Mouse (Mus musculus) kidney, adult 2 months (tissue): ENCODE results near the gene Hdhd5. TPM values are rescaled to one million over a fixed set of nuclear protein-coding genes. Genes with fewer than 3 reads are reported as not detected.

Experiments used
- DNase-seq: peaks from one replicate; pipeline ENCODE4 v3.0.0; 2021
- H3K27ac ChIP-seq: fragments of 200-500 bp; 2 replicates; pipeline ENCODE4 v1.5.1; 2012; ENCODE audit warnings: low read depth, low read length, control low read depth, inconsistent platforms; ENCODE audit not compliant: insufficient read depth
- H3K27me3 ChIP-seq: fragments of 200-500 bp; replicated peaks from 2 replicates; pipeline ENCODE4 v1.6.1; 2012; ENCODE audit warnings: mild to moderate bottlenecking, moderate library complexity, low read length, inconsistent platforms; ENCODE audit not compliant: control insufficient read depth, insufficient read depth
- H3K36me3 ChIP-seq: fragments of 200-500 bp; 2 replicates; pipeline ENCODE4 v1.6.1; 2012; ENCODE audit warnings: mild to moderate bottlenecking, moderate library complexity, low read length, inconsistent platforms; ENCODE audit not compliant: control insufficient read depth, insufficient read depth
- H3K4me1 ChIP-seq: fragments of 200-500 bp; 2 replicates; pipeline ENCODE4 v1.6.1; 2011; ENCODE audit warnings: low read length; ENCODE audit not compliant: control insufficient read depth, insufficient read depth
- H3K4me3 ChIP-seq: fragments of 200-500 bp; 2 replicates; pipeline ENCODE4 v1.5.1; 2011; ENCODE audit warnings: mild to moderate bottlenecking, low read depth, low read length, control low read depth; ENCODE audit not compliant: insufficient read depth
- CTCF ChIP-seq: fragments of 200-500 bp; conservative IDR thresholded peaks from 2 replicates; pipeline ENCODE4 v1.5.1; 2011; ENCODE audit warnings: low read depth, mild to moderate bottlenecking, control low read depth, low read length, moderate library complexity, mixed read lengths; ENCODE audit not compliant: insufficient read depth, insufficient read length
- POLR2A ChIP-seq: fragments of 200-500 bp; IDR thresholded peaks from one replicate; pipeline ENCODE4 v1.6.1; 2011; ENCODE audit warnings: low read depth, low read length, control low read depth
- WGBS: fragments of 180-500 bp; shearing (Covaris S2); methylation state at CpG from one replicate; pipeline ENCODE4 v1.1.7; 2018; 5-methylcytosine and 5-hydroxymethylcytosine counted together
- polyA plus RNA-seq: library from polyadenylated mRNA; depleted of rRNA; stranded (reverse); fragments of >200 nt; gene quantifications from 2 replicates; pipeline ENCODE4 v1.2.3, GENCODE M21; 2012

Hdhd5 gene
- polyA plus RNA-seq, 1 experiment, result 36.1 TPM

DNA sequence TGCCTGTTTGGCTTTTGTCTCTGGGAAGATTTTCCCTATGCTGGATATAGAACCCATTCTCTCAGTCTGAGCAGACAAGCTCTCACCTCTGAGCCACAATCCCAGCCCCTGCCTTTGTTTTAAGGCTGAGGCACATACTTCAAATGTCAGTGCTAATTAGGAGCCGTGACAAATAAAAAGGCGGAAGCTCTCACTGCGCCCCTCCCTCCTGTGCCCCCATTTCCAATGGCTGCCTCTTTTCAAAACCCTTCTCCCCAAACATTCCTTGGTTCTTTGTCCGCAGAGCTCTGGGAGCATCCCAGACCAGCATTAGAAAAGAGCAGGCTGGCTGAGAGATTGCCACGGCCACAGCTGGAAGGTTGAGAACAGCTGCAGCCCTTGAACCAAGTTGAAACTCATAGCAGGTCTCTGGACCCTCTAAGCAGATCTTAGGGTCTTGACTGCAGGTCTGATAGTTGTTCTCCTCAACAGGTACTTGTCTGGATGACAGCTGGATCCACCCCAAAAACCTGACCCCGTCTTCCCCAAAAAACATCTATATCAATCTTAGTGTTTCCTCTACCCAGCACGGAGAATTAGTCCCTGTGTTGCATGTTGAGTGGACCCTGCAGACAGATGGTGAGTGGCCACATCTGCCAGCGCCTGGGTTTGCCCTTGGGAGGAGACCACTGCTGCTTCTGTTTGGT is 58.5 kb downstream of the Hdhd5 start:
- Histone ChIP-seq H3K36me3 (no peaks in the 10 kb centered on the region), H3K4me1 (no peaks in the 10 kb centered on the region; the same call in 1 of the 2 replicates), H3K4me3 (no peak overlapping the region), H3K27me3 (no peaks in the 10 kb centered on the region), H3K27ac (no peak overlapping the region)
- DNase-seq, result no peak
- 68% methylated on average over 8 of the region's 8 CpGs for WGBS
- no peak for TF ChIP-seq CTCF
- no peak for TF ChIP-seq POLR2A

DNA sequence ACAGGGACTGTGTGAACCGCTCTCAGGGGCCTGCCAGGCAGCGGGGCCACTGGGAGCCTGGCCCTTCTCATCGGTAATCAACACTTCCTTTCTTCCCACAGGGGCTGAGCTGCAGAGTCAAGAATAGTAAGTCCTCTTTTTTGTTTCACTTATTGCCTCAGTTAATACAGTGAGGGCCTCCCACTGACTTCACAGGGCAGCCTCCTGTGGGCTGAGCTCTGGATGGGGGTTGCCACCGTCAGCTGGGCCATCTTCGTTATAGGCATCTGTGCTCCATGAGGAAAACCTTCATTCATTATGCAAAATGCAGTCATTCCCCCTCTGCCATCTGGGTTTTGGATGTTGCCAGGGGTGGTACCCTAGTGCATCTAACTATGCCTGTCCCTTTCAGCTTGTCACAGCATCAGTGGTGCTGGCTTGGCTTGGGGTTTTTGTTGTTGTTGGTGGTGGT is 59.1 kb downstream of the Hdhd5 start:
- H3K27ac ChIP-seq, result no peak overlapping the region
- no peaks in the 10 kb centered on the region for H3K36me3 ChIP-seq
- no peak for TF ChIP-seq CTCF
- no peak for TF ChIP-seq POLR2A
- peaks cover 2% of the 10 kb centered on the region for H3K4me1 ChIP-seq
- DNase-seq, result no peak
- 69% methylated on average over 5 of the region's 5 CpGs for WGBS
- H3K27me3 ChIP-seq, result no peaks in the 10 kb centered on the region
- no peak overlapping the region for H3K4me3 ChIP-seq

DNA sequence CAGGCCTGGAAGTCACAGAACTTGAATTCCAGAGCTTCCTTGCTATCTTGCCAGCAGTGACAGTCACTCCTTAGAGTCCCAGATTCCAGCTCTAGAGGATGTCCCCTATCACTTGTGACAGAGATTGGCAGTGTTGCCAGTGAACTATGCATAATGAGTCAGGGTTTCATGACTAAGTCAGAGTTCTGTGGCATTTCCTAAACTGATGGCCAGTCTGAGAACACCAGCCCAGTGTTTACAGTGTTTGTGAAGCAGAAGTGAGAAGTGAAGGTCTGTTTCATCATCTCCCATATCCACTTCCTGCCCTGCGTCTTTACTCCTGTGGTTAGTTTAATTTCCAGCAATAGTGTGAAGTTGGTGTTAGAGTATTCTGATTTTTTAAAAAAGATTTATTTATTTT is 60.5 kb downstream of the Hdhd5 start:
- H3K27ac ChIP-seq, result no peak overlapping the region
- peaks cover 11% of the 10 kb centered on the region for H3K4me1 ChIP-seq
- no peaks in the 10 kb centered on the region for H3K36me3 ChIP-seq
- DNase-seq, result no peak
- H3K27me3 ChIP-seq, result no peaks in the 10 kb centered on the region
- no peak overlapping the region for H3K4me3 ChIP-seq
- 96% methylated on average over 1 of the region's 1 CpGs for WGBS
- TF ChIP-seq CTCF (no peak), POLR2A (no peak)

DNA sequence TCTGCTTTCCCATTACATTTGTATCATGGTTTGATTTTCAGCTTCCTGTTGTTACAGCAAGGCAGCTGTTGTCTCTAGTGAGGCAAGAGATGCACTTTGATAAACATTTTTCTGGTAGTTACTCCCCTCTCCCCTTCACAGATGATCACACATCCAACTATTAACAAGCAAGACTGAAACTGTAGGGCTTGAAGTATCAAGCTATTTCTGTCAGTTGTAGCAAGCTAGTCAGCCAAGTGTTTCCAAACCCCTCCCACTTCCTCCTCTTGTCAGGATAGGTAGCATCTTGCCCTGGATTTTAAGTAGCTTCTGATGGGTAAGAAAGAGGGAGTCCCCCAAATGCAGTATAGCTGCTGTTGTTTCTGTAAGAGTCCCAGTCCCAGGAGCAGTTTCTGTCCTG is 61.3 kb downstream of the Hdhd5 start:
- TF ChIP-seq CTCF, result no peak
- TF ChIP-seq POLR2A, result no peak
- Histone ChIP-seq H3K4me1 (peaks cover 12% of the 10 kb centered on the region), H3K27ac (no peak overlapping the region), H3K36me3 (no peaks in the 10 kb centered on the region), H3K27me3 (no peaks in the 10 kb centered on the region), H3K4me3 (no peak overlapping the region)
- no peak for DNase-seq

DNA sequence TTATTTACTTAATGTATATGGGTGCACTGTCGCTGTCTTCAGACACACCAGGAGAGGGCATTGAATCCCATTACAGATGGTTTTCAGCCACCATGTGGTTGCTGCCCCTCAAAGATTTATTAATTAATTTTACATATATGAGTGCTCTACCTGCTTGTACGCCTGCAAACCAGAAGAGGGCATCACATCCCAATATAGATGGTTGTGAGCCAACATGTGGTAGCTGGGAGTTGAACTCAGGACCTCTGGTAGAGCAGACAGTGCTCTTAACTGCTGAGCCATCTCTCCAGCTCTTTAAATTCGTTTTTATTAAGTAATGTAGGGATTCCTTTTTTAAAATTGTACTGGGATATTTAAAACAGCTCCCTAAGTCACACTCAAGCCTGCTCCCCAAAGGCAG is 61.9 kb downstream of the Hdhd5 start:
- Histone ChIP-seq H3K4me3 (no peak overlapping the region), H3K27ac (no peak overlapping the region), H3K27me3 (no peaks in the 10 kb centered on the region), H3K36me3 (no peaks in the 10 kb centered on the region), H3K4me1 (peaks cover 16% of the 10 kb centered on the region)
- TF ChIP-seq CTCF (no peak), POLR2A (no peak)
- no peak for DNase-seq
- 69% methylated on average over 3 of the region's 3 CpGs for WGBS

DNA sequence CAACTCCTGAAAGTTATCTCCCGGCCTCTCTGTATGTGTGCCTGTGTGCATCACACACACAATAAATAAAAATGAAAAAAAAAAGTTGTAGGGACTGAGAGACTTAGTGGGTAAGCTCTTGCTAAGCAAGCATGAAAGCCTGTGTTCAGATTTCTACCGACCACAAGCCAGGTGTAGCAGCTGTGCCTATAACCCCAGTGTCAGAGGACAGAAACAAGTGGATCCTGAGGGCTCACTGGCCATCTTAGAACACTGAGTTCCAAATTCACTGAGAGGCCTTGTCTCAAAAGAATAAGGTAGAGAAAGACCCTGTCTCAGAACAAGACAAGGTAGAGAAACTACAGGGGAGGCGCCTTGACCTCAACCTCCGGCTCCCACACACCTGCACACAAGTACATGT is 62.9 kb downstream of the Hdhd5 start:
- Histone ChIP-seq H3K27ac (no peak overlapping the region), H3K27me3 (no peaks in the 10 kb centered on the region), H3K4me1 (peaks cover 16% of the 10 kb centered on the region), H3K4me3 (no peak overlapping the region), H3K36me3 (no peaks in the 10 kb centered on the region)
- no peak for DNase-seq
- 93% methylated on average over 4 of the region's 4 CpGs for WGBS
- TF ChIP-seq CTCF (no peak), POLR2A (no peak)

DNA sequence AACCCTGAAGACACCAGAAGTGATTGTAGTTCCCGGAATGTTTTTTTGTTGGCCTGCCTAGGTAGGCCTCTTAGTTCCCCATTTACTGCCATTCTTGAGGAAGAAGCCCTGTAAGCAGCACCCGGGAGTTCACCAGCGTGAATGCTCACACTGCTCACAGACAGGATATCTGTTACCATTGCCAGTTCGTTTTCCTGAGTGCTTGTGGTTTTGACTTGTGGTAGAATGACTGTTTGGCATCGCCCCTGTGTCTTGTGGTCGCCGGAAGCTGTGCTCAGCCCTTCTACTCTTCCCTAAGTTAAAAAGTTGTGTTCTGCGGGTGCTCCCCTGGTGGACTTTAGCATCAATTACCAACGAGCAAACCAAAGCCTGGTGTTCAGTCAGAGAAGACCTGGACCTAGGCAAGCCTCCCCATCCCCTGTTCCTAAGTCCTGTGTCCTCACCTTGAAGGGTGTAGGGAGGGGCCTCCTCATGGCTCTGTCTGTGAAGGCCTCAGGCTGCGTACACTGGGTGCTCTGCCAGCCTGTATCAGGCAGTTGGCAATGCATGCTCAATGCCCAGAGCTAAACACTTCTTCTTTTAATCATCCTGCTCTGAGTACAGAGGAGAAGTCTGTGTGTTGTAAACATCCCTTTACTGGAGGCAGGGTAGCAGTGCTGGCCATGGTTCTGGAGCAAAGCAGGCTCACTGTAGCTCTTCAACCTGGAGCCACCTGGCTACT is 64.3 kb downstream of the Hdhd5 start:
- 55% methylated on average over 10 of the region's 10 CpGs for WGBS

More for the DNA sequence above, 64.3 kb downstream of the Hdhd5 start:
- Histone ChIP-seq H3K27me3 (no peaks in the 10 kb centered on the region), H3K4me3 (no peak overlapping the region), H3K4me1 (peaks cover 16% of the 10 kb centered on the region), H3K27ac (peak overlapping the region; percentile 10), H3K36me3 (no peaks in the 10 kb centered on the region)
- peak; percentile 79 for DNase-seq
- TF ChIP-seq POLR2A (no peak), CTCF (no peak)
